Mouse (Mus musculus) thymus, adult 2 months (tissue): ENCODE data around the gene Oip5. TPM values are rescaled to one million over a fixed set of nuclear protein-coding genes. Genes with fewer than 3 reads are reported as not detected.
"Not testable (repeated sequence)": the region's sequence is repeated elsewhere in the genome, so short reads cannot be mapped to it uniquely, and the experiment has no call there.

ENCODE experiments used
- DNase-seq: peaks from one replicate; pipeline ENCODE4 v3.0.0; 2021
- H3K27ac ChIP-seq: fragments of 200-500 bp; 2 replicates; pipeline ENCODE4 v1.5.1; 2012; ENCODE audit warnings: low read length, control low read depth; ENCODE audit not compliant: control insufficient read depth, insufficient read depth
- H3K27me3 ChIP-seq: fragments of 200-500 bp; 2 replicates; pipeline ENCODE4 v1.6.1; 2012; ENCODE audit warnings: mild to moderate bottlenecking, low read length, moderate library complexity, mixed read lengths; ENCODE audit not compliant: control insufficient read depth, insufficient read depth
- H3K36me3 ChIP-seq: fragments of 200-500 bp; 2 replicates; pipeline ENCODE4 v1.6.1; 2012; ENCODE audit warnings: mild to moderate bottlenecking, low read length, moderate library complexity; ENCODE audit not compliant: control insufficient read depth, insufficient read depth
- H3K4me1 ChIP-seq: fragments of 200-500 bp; replicated peaks from 2 replicates; pipeline ENCODE4 v1.6.1; 2012; ENCODE audit warnings: low read length; ENCODE audit not compliant: control insufficient read depth, insufficient read depth
- H3K4me3 ChIP-seq: fragments of 200-500 bp; 2 replicates; pipeline ENCODE4 v1.5.1; 2012; ENCODE audit warnings: mild to moderate bottlenecking, low read length, control low read depth, moderate library complexity; ENCODE audit not compliant: control insufficient read depth, insufficient read depth
- CTCF ChIP-seq: fragments of 200-500 bp; IDR thresholded peaks from 2 replicates; pipeline ENCODE4 v1.5.1; 2012; ENCODE audit warnings: mild to moderate bottlenecking, control low read depth, low read length, moderate library complexity, borderline replicate concordance; ENCODE audit not compliant: control insufficient read depth, poor library complexity, insufficient read depth; ENCODE audit errors: extremely low read depth
- POLR2A ChIP-seq: fragments of 200-500 bp; IDR thresholded peaks from 2 replicates; pipeline ENCODE4 v1.6.1; 2012; ENCODE audit warnings: mild to moderate bottlenecking, low read length, control low read depth, moderate library complexity; ENCODE audit not compliant: control insufficient read depth, poor library complexity, insufficient read depth; ENCODE audit errors: extremely low read depth
- WGBS: fragments of 180-500 bp; shearing (Covaris S2); methylation state at CpG from one replicate; pipeline ENCODE4 v1.1.7; 2018; 5-methylcytosine and 5-hydroxymethylcytosine counted together
- polyA plus RNA-seq: library from polyadenylated mRNA; depleted of rRNA; stranded (reverse); fragments of >200 nt; gene quantifications from 2 replicates; pipeline ENCODE4 v1.2.3, GENCODE M21; 2012

The Oip5 gene
- polyA plus RNA-seq, 1 experiment: 21.8 TPM

DNA sequence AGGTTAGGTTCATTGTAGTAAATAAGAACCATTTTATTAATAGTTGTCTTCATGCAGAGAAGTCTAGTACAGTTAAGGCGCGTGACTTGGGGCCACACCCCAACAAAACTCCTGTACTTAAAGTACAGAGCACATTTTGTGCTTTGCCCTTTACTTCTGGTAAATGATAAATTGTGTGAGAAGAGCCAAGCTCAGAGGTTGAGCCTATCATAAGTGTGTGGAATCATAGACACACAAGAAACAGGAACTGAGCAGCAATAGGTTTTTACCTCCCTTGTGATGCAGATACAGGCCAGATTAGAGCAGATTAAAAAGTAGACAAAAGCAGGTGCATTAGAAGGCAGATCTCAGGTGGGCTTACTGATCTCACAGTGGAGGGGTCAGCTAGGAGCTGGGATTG lies 3.0 kb upstream of the Oip5 start:
- DNase-seq: no peak
- no peaks in the 10 kb centered on the region for H3K27me3 ChIP-seq
- no peak for TF ChIP-seq CTCF
- TF ChIP-seq POLR2A: no peak
- peaks cover 26% of the 10 kb centered on the region for H3K36me3 ChIP-seq
- peaks cover 3% of the 10 kb centered on the region for H3K4me1 ChIP-seq
- no peak overlapping the region for H3K4me3 ChIP-seq
- H3K27ac ChIP-seq: no peak overlapping the region
- WGBS: 97% methylated on average over 2 of the region's 2 CpGs

GRCm38 (mm10) chr2:119619002-119619401 lies 733 bp upstream of the Oip5 start:
- WGBS: 3% methylated on average over 6 of the region's 6 CpGs
- not testable (repeated sequence) for H3K4me1 ChIP-seq, H3K27ac ChIP-seq, H3K27me3 ChIP-seq, H3K36me3 ChIP-seq, DNase-seq
- peak overlapping the region; percentile 67 for H3K4me3 ChIP-seq

- Histone ChIP-seq H3K4me3 (peak overlapping the region; percentile 68), H3K36me3 (no peaks in the 10 kb centered on the region), H3K4me1 (peaks cover 3% of the 10 kb centered on the region), H3K27me3 (no peaks in the 10 kb centered on the region), H3K27ac (no peak overlapping the region; the same call in 1 of the 2 replicates)
- TF ChIP-seq CTCF: no peak
- no peak for TF ChIP-seq POLR2A
- no peak for DNase-seq
- WGBS: under 1% methylated on average over 13 of the region's 13 CpGs
These were observed 449 bp downstream of the Oip5 start for GRCm38 (mm10) chr2:119617841-119618198.

GRCm38 (mm10) chr2:119607023-119607422 lies 11.2 kb downstream of the Oip5 start:
- Histone ChIP-seq H3K4me3 (no peak overlapping the region), H3K36me3 (peaks cover 53% of the 10 kb centered on the region), H3K27me3 (no peaks in the 10 kb centered on the region), H3K4me1 (no peaks in the 10 kb centered on the region), H3K27ac (no peak overlapping the region)
- TF ChIP-seq CTCF (no peak), POLR2A (no peak)
- no peak for DNase-seq
- WGBS: 87% methylated on average over 4 of the region's 4 CpGs

GRCm38 (mm10) chr2:119605361-119605973 lies 12.8 kb downstream of the Oip5 start:
- Histone ChIP-seq H3K4me3 (no peak overlapping the region), H3K4me1 (no peaks in the 10 kb centered on the region), H3K27ac (no peak overlapping the region), H3K36me3 (peaks cover 54% of the 10 kb centered on the region), H3K27me3 (no peaks in the 10 kb centered on the region)
- no peak for DNase-seq
- no peak for TF ChIP-seq POLR2A
- TF ChIP-seq CTCF: no peak
- whole genome bisulfite sequencing: 90% methylated on average over 6 of the region's 6 CpGs

GRCm38 (mm10) chr2:119603909-119604308 lies 14.4 kb downstream of the Oip5 start:
- Histone ChIP-seq H3K27ac (no peak overlapping the region), H3K4me1 (no peaks in the 10 kb centered on the region), H3K4me3 (no peak overlapping the region), H3K27me3 (no peaks in the 10 kb centered on the region), H3K36me3 (peaks cover 61% of the 10 kb centered on the region)
- TF ChIP-seq POLR2A (no peak), CTCF (no peak)
- DNase-seq: no peak
- WGBS: 85% methylated on average over 2 of the region's 2 CpGs

DNA sequence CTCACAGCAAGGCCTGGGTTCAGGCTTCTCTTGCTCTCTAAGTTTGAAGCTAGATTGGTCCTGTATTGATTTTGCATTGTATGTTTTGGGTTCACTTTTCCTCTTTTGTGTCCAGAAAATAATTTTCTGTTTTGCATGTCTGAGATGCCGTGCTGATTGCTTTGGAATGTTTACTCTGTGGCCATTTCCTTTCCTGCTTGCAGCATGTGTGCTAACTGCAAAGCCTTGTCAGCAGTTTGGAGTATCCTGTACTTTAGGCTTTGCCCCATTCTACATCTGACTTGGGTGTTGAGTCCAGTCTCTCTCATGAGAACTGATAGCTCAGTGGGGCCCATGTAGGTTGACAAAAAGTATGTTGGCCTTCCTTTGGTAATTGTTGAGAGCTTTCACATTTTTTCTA lies 15.8 kb downstream of the Oip5 start:
- Histone ChIP-seq H3K36me3 (peaks cover 60% of the 10 kb centered on the region), H3K4me3 (no peak overlapping the region), H3K27me3 (no peaks in the 10 kb centered on the region), H3K4me1 (no peaks in the 10 kb centered on the region), H3K27ac (no peak overlapping the region)
- TF ChIP-seq POLR2A (no peak), CTCF (no peak)
- WGBS: 97% methylated on average over 1 of the region's 1 CpGs
- no peak for DNase-seq

GRCm38 (mm10) chr2:119601575-119601974 lies 16.7 kb downstream of the Oip5 start:
- H3K4me1 ChIP-seq, DNase-seq, H3K27me3 ChIP-seq, H3K27ac ChIP-seq, H3K4me3 ChIP-seq: not testable (repeated sequence)
- peaks cover 56% of the 10 kb centered on the region for H3K36me3 ChIP-seq
- WGBS: 79% methylated on average over 3 of the region's 3 CpGs
